Mouse (Mus musculus): ENCODE measurements at regions not wholly inside any gene's neighbourhood (a gene's known extent, or its start where the extent isn't known, plus 50 kb on each side); places are given as distances from the start of the nearest gene placed in this dataset.
A peak's percentile ranks its signal among the peaks of the same experiment; 100 is the strongest.
"Not testable (repeated sequence)": the region's sequence is repeated elsewhere in the genome, so short reads cannot be mapped to it uniquely, and the experiment has no call there.

DNA sequence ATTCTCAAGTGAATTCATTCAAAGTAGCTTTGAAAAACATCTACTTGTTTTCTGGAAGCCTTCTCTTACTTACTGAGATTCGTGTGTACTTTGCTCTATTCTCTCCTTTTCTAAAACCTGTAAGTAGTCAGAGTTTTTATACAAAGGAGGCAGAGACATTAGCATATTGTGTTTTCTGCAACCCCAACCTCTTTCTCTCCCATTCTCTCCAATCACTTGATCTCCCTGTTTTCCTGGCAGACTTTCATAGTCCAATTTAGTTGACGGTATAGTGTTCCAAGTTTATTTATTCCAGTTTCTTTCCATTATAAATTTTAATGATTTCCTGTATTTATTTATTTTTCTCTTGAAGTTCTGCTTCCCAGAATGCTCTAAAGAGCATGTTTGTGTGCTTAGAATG lies 393.7 kb upstream of the Impg1 start:
- DNase-seq (no peak), ATAC-seq (ENCODE audit: low FRiP score, low TSS enrichment) (no peak)
- WGBS = 37% methylated on average over 2 of the region's 2 CpGs
- no peaks in the 10 kb centered on the region for H3K9me3 ChIP-seq (ENCODE audit: control insufficient read depth, low read length)
- no peaks in the 10 kb centered on the region for H3K27me3 ChIP-seq (ENCODE audit: control insufficient read depth, insufficient read depth, low read length)
- H3K9ac ChIP-seq (replicated peaks; ENCODE audit: low read length) = no peak overlapping the region
- H3K36me3 ChIP-seq (ENCODE audit: control insufficient read depth, insufficient read depth, low read length) = no peaks in the 10 kb centered on the region
- H3K4me1 ChIP-seq (ENCODE audit: control insufficient read depth, insufficient read depth, low read length) = no peaks in the 10 kb centered on the region
- no peak overlapping the region for H3K4me3 ChIP-seq (replicated peaks; ENCODE audit: low read depth, low read length)
- no peak overlapping the region for H3K27ac ChIP-seq (replicated peaks; ENCODE audit: low read depth, low read length)
- H3K4me2 ChIP-seq (ENCODE audit: low read length) = no peak overlapping the region

DNA sequence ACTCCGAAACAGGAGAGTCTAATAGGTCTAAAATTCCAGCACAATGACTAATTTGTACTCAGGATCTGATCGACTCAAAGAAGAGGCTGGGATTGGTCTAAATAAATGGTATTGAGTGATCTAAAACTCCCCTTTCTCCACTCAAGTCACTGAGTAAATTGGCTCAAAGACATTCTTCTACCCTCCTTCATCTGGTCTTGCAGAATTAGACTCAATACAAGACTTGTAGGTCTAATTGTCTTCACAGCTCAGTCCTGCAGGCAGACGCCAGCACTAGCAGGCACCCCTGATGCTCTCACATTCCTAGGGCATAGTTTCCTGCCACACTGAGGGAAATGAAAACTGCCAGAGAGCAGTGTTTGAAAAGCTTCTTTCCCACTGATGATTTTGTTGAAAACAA lies 382.9 kb upstream of the Impg1 start:
- no peak overlapping the region for H3K4me2 ChIP-seq (ENCODE audit: low read length)
- H3K4me1 ChIP-seq (ENCODE audit: control insufficient read depth, insufficient read depth, low read length) = no peaks in the 10 kb centered on the region
- WGBS = 56% methylated on average over 3 of the region's 3 CpGs
- no peaks in the 10 kb centered on the region for H3K9me3 ChIP-seq (ENCODE audit: control insufficient read depth, low read length)
- ATAC-seq (ENCODE audit: low FRiP score, low TSS enrichment) = no peak
- H3K27me3 ChIP-seq (ENCODE audit: control insufficient read depth, insufficient read depth, low read length) = no peaks in the 10 kb centered on the region
- no peaks in the 10 kb centered on the region for H3K36me3 ChIP-seq (ENCODE audit: control insufficient read depth, insufficient read depth, low read length)
- DNase-seq = no peak
- H3K27ac ChIP-seq (replicated peaks; ENCODE audit: low read depth, low read length) = no peak overlapping the region
- H3K4me3 ChIP-seq (replicated peaks; ENCODE audit: low read depth, low read length) = no peak overlapping the region
- no peak overlapping the region for H3K9ac ChIP-seq (replicated peaks; ENCODE audit: low read length)

DNA sequence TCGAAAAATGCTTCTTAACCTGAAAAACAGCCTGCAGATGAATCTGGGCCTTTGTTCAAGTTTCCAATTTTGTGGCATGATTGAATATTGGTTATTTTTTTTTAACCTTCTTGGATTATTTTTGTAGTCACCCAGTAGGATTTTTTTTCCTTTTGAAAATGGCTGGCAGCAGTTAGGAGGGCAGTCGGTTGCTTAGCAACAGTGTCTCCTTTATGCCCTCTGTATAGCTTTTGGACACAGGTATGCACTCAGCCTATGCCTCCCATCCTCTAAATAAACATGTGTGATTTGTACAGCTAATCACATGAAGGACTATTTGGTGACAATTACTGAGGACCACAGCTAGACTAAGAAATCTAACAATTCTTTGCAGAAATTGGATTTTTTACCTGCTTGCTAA lies 367.5 kb upstream of the Impg1 start:
- WGBS = 81% methylated on average over 2 of the region's 2 CpGs
- no peak overlapping the region for H3K27ac ChIP-seq (replicated peaks; ENCODE audit: low read depth, low read length)
- DNase-seq (peak; percentile 11), ATAC-seq (ENCODE audit: low FRiP score, low TSS enrichment) (no peak)
- no peak overlapping the region for H3K9ac ChIP-seq (replicated peaks; ENCODE audit: low read length)
- H3K4me3 ChIP-seq (replicated peaks; ENCODE audit: low read depth, low read length) = no peak overlapping the region
- no peaks in the 10 kb centered on the region for H3K27me3 ChIP-seq (ENCODE audit: control insufficient read depth, insufficient read depth, low read length)
- no peaks in the 10 kb centered on the region for H3K36me3 ChIP-seq (ENCODE audit: control insufficient read depth, insufficient read depth, low read length)
- no peaks in the 10 kb centered on the region for H3K9me3 ChIP-seq (ENCODE audit: control insufficient read depth, low read length)
- no peak overlapping the region for H3K4me2 ChIP-seq (ENCODE audit: low read length)
- no peaks in the 10 kb centered on the region for H3K4me1 ChIP-seq (ENCODE audit: control insufficient read depth, insufficient read depth, low read length)

DNA sequence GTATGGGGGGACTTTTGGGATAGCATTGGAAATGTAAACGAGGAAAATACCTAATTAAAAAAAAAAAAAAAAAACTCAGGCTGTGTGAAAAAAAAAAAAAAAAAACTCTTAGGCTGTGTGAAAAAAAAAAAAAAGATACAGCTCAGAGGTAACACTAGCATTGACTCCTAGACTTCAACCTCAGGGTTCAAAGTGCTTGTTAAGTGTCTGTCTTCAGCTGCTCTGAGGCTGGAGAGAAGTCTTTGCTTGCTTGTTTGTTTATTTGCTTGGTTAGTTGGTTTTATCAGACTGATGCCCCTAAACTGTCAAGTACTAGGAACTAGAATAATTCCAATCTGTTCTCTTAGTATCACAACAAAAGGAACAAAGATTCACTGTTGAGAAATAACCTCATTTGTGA lies 360.1 kb upstream of the Impg1 start:
- Histone ChIP-seq H3K9ac (replicated peaks; ENCODE audit: low read length) (no peak overlapping the region), H3K27ac (replicated peaks; ENCODE audit: low read depth, low read length) (no peak overlapping the region), H3K4me1 (ENCODE audit: control insufficient read depth, insufficient read depth, low read length) (no peaks in the 10 kb centered on the region), H3K4me2 (ENCODE audit: low read length) (no peak overlapping the region), H3K9me3 (ENCODE audit: control insufficient read depth, low read length) (no peaks in the 10 kb centered on the region), H3K4me3 (replicated peaks; ENCODE audit: low read depth, low read length) (no peak overlapping the region), H3K36me3 (ENCODE audit: control insufficient read depth, insufficient read depth, low read length) (no peaks in the 10 kb centered on the region), H3K27me3 (ENCODE audit: control insufficient read depth, insufficient read depth, low read length) (no peaks in the 10 kb centered on the region)
- ATAC-seq (ENCODE audit: low FRiP score, low TSS enrichment) (no peak), DNase-seq (no peak)
- 52% methylated on average over 1 of the region's 1 CpGs for WGBS

DNA sequence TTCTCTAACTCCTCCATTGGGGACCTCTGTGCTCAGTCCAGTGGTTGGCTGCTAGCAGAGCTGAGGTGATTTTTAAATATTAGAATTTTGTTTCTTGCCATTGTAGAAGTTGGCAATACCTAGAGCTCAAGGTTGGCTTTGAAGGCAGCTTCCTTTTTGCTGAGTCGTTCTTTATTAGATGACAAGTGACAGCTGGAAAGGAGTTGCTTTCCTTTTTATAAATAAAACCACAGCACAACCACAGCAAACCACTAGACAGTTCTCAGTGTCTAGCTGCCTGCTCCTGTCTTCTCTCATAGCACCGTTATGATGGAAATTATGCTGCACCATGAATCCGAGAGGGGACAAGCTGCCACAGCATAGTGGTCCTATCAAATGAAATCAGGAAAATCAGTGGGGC lies 354.8 kb upstream of the Impg1 start:
- Histone ChIP-seq H3K36me3 (ENCODE audit: control insufficient read depth, insufficient read depth, low read length) (no peaks in the 10 kb centered on the region), H3K9me3 (ENCODE audit: control insufficient read depth, low read length) (no peaks in the 10 kb centered on the region), H3K27ac (replicated peaks; ENCODE audit: low read depth, low read length) (no peak overlapping the region), H3K4me1 (ENCODE audit: control insufficient read depth, insufficient read depth, low read length) (no peaks in the 10 kb centered on the region), H3K27me3 (ENCODE audit: control insufficient read depth, insufficient read depth, low read length) (no peaks in the 10 kb centered on the region), H3K4me3 (replicated peaks; ENCODE audit: low read depth, low read length) (no peak overlapping the region), H3K4me2 (ENCODE audit: low read length) (no peak overlapping the region), H3K9ac (replicated peaks; ENCODE audit: low read length) (no peak overlapping the region)
- 78% methylated on average over 3 of the region's 3 CpGs for WGBS
- DNase-seq (no peak), ATAC-seq (ENCODE audit: low FRiP score, low TSS enrichment) (no peak)

DNA sequence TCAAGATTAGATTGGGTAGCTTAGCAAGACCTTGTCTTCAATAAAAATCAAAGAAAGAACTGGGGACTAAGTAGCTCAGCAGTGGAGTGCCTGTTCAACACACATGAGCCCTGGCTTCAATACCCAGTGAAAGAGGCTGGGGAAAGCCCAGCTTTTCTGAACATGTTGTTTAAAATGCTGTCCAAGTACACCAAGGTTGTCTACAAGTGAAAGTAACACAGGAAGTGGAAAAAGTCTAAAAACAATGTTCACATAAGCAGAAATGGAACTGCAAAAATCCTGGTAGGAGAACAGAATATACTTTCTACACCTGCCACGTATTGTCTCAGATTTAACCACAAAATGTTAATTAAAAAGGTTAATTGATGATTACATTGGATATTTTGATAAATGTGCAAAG lies 353.8 kb upstream of the Impg1 start:
- DNase-seq = no peak
- no peaks in the 10 kb centered on the region for H3K4me1 ChIP-seq (ENCODE audit: control insufficient read depth, insufficient read depth, low read length)
- H3K9ac ChIP-seq (replicated peaks; ENCODE audit: low read length) = no peak overlapping the region
- no peak overlapping the region for H3K27ac ChIP-seq (replicated peaks; ENCODE audit: low read depth, low read length)
- H3K36me3 ChIP-seq (ENCODE audit: control insufficient read depth, insufficient read depth, low read length) = no peaks in the 10 kb centered on the region
- H3K9me3 ChIP-seq (ENCODE audit: control insufficient read depth, low read length) = no peaks in the 10 kb centered on the region
- no peaks in the 10 kb centered on the region for H3K27me3 ChIP-seq (ENCODE audit: control insufficient read depth, insufficient read depth, low read length)
- H3K4me2 ChIP-seq (ENCODE audit: low read length) = no peak overlapping the region
- no peak overlapping the region for H3K4me3 ChIP-seq (replicated peaks; ENCODE audit: low read depth, low read length)
- no peak for ATAC-seq (ENCODE audit: low FRiP score, low TSS enrichment)
- WGBS = 93% methylated on average over 1 of the region's 1 CpGs

DNA sequence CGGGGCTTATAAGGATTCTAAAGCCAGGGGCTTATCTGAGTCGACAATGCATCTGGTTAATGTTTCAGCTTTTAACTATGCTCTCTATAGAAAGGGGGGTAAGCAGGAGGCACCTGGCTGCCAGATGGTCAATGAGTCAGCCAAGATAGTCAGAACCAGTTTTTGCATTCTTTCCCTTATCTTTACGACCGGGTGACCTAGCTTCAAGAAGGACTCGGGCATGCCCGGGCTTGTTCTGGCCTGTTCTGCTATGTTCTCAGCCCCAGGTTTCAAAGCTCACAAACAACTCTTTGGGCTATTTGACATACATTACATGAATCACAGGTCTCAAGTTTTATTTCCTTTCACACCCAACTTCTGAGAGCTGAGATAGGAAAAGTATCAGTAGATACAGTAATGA lies 348.6 kb upstream of the Impg1 start:
- H3K36me3 ChIP-seq (ENCODE audit: control insufficient read depth, insufficient read depth, low read length); H3K4me3 ChIP-seq (replicated peaks; ENCODE audit: low read depth, low read length); H3K9ac ChIP-seq (replicated peaks; ENCODE audit: low read length); ATAC-seq (ENCODE audit: low FRiP score, low TSS enrichment); H3K4me1 ChIP-seq (ENCODE audit: control insufficient read depth, insufficient read depth, low read length); H3K4me2 ChIP-seq (ENCODE audit: low read length); H3K27ac ChIP-seq (replicated peaks; ENCODE audit: low read depth, low read length); H3K9me3 ChIP-seq (ENCODE audit: control insufficient read depth, low read length); H3K27me3 ChIP-seq (ENCODE audit: control insufficient read depth, insufficient read depth, low read length); DNase-seq: not testable (repeated sequence)
- WGBS = 93% methylated on average over 6 of the region's 6 CpGs

DNA sequence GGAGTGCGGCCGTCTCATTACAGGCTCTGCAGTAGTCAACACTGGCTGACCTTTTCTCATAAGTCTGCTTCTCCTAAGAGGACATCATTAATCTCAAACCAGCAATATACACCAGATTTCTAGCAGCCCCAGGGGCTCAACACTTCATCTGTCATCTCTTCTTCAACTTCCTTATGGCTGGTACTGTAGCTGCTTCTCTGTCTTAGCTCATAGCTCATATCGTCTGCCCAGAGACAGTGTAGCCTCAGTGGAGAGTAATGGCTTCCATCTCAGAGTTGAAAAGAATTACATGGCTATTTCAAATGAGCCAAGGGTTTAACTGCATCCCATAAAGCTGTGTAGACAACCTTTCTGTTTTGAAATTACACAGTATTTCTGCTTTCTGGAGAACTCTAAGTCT lies 326.2 kb upstream of the Impg1 start:
- 66% methylated on average over 3 of the region's 3 CpGs for WGBS
- no peak overlapping the region for H3K4me3 ChIP-seq (replicated peaks; ENCODE audit: low read depth, low read length)
- H3K9ac ChIP-seq (replicated peaks; ENCODE audit: low read length) = no peak overlapping the region
- no peak for DNase-seq
- no peak for ATAC-seq (ENCODE audit: low FRiP score, low TSS enrichment)
- no peaks in the 10 kb centered on the region for H3K27me3 ChIP-seq (ENCODE audit: control insufficient read depth, insufficient read depth, low read length)
- H3K27ac ChIP-seq (replicated peaks; ENCODE audit: low read depth, low read length) = no peak overlapping the region
- H3K36me3 ChIP-seq (ENCODE audit: control insufficient read depth, insufficient read depth, low read length) = no peaks in the 10 kb centered on the region
- no peaks in the 10 kb centered on the region for H3K9me3 ChIP-seq (ENCODE audit: control insufficient read depth, low read length)
- no peaks in the 10 kb centered on the region for H3K4me1 ChIP-seq (ENCODE audit: control insufficient read depth, insufficient read depth, low read length)
- no peak overlapping the region for H3K4me2 ChIP-seq (ENCODE audit: low read length)

DNA sequence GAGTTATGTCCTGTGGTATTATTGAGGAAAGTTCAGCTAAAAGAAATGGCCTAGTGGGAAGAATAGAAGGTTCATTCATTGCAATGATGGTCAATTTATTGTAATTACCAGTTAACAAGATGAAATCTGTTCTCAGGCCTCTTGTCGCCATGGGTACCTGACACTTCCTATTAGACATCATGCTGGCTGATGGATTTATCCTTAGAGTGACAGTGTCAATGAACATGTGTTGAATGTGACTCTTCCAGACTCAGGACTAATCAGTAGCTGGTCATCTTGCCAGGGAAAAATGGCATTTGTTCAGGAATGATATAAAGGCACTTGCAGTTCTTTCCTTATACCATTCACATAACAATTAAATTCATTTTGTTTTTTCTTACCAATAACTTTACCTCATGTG lies 309.3 kb upstream of the Impg1 start:
- Histone ChIP-seq H3K4me2 (ENCODE audit: low read length) (no peak overlapping the region), H3K9ac (replicated peaks; ENCODE audit: low read length) (no peak overlapping the region), H3K4me1 (ENCODE audit: control insufficient read depth, insufficient read depth, low read length) (no peaks in the 10 kb centered on the region), H3K27ac (replicated peaks; ENCODE audit: low read depth, low read length) (no peak overlapping the region), H3K9me3 (ENCODE audit: control insufficient read depth, low read length) (no peaks in the 10 kb centered on the region), H3K4me3 (replicated peaks; ENCODE audit: low read depth, low read length) (no peak overlapping the region), H3K27me3 (ENCODE audit: control insufficient read depth, insufficient read depth, low read length) (no peaks in the 10 kb centered on the region), H3K36me3 (ENCODE audit: control insufficient read depth, insufficient read depth, low read length) (no peaks in the 10 kb centered on the region)
- DNase-seq = no peak
- WGBS = 55% methylated on average over 1 of the region's 1 CpGs
- no peak for ATAC-seq (ENCODE audit: low FRiP score, low TSS enrichment)
